Mouse (Mus musculus) intestine, postnatal 0 days (tissue): ENCODE results near the gene Syn3. TPM values are rescaled to one million over a fixed set of nuclear protein-coding genes. Genes with fewer than 3 reads are reported as not detected.

ENCODE experiments used
- ATAC-seq: fragments of 200-750 bp; cut with Nextera tagmentation; 2 replicates; pipeline ENCODE4 v1.8.0; 2017; ENCODE audit warnings: mild to moderate bottlenecking, moderate TSS enrichment, moderate library complexity
- H3K27ac ChIP-seq: fragments of 300-500 bp; sonication (generic); 2 replicates; pipeline ENCODE4 v1.5.1; 2014; ENCODE audit warnings: mild to moderate bottlenecking, low read depth, low read length, moderate library complexity
- H3K27me3 ChIP-seq: fragments of 300-500 bp; sonication (generic); replicated peaks from 2 replicates; pipeline ENCODE4 v1.6.1; 2014; ENCODE audit warnings: low read length, mixed read lengths; ENCODE audit not compliant: control insufficient read depth, insufficient read depth
- H3K36me3 ChIP-seq: fragments of 300-500 bp; sonication (generic); 2 replicates; pipeline ENCODE4 v1.6.1; 2014; ENCODE audit warnings: mild to moderate bottlenecking, moderate library complexity; ENCODE audit not compliant: control insufficient read depth, insufficient read depth
- H3K4me1 ChIP-seq: fragments of 300-500 bp; sonication (generic); replicated peaks from 2 replicates; pipeline ENCODE4 v1.6.1; 2014; ENCODE audit warnings: antibody characterized with exemption, low read length, mixed read lengths; ENCODE audit not compliant: control insufficient read depth, insufficient read depth
- H3K4me2 ChIP-seq: fragments of 300-500 bp; sonication (generic); replicated peaks from 2 replicates; pipeline ENCODE4 v1.6.1; 2014; ENCODE audit warnings: low read depth, mild to moderate bottlenecking, moderate library complexity
- H3K4me3 ChIP-seq: fragments of 300-500 bp; sonication (generic); 2 replicates; pipeline ENCODE4 v1.5.1; 2014; ENCODE audit warnings: low read depth, low read length
- H3K9ac ChIP-seq: fragments of 300-500 bp; sonication (generic); 2 replicates; pipeline ENCODE4 v1.6.1; 2014; ENCODE audit warnings: mild to moderate bottlenecking, low read depth, low read length
- H3K9me3 ChIP-seq: fragments of 300-500 bp; sonication (generic); 2 replicates; pipeline ENCODE4 v1.6.1; 2016; ENCODE audit warnings: mixed run types; ENCODE audit not compliant: control insufficient read depth
- CTCF ChIP-seq: sonication (generic); IDR thresholded peaks from 2 replicates; pipeline ENCODE4 v1.5.1; 2016; ENCODE audit warnings: low read depth, mild to moderate bottlenecking, control low read depth, antibody characterized with exemption, moderate library complexity
- WGBS: fragments of 180-500 bp; shearing (Covaris S2); extraction: QIAGEN DNeasy Blood & Tissue Kit; methylation state at CpG from one replicate; pipeline ENCODE4 v1.1.7; 2014; 5-methylcytosine and 5-hydroxymethylcytosine counted together
- polyA plus RNA-seq: library from polyadenylated mRNA; unstranded; fragments of >200 nt; fragmentation: Nextera tagmentation; extraction: Ambion mirVana; gene quantifications from 2 replicates; pipeline ENCODE4 v1.2.1, GENCODE M21; 2015

Gene Syn3
- polyA plus RNA-seq, 1 experiment from 2014 or later: 1.1 TPM

DNA sequence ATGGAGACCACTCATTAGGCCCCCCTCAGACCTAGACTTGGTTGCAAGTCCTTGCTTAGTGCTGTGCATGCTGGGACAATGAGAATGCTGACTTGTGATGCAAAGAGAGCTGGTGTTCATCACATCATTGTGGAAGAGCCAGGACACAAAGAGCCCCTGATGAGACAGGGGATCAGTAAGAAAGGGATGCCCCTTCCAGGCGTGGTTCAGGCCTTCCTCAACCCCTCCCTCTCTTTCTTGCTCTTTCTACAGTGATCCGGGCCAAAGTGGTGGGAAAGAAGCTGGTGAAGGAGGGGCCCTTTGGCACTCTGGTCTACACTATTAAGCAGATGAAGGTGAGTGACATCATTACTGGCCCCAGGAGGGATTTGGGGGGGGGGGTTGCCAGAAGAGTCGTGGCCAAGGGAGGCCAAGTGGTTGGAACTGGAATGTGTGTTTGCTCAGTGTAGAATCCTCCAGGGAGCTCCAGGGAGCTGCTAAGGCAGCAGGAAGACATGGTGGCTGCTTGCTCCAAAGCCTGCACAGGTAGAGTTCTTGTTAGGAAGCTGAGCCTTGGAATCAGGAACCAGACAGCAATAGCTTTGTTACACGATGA lies 160.5 kb downstream of the Syn3 start:
- Histone ChIP-seq H3K4me1 (peaks cover 39% of the 10 kb centered on the region), H3K27me3 (no peaks in the 10 kb centered on the region), H3K9me3 (no peaks in the 10 kb centered on the region), H3K4me2 (no peak overlapping the region), H3K9ac (no peak overlapping the region), H3K4me3 (no peak overlapping the region), H3K27ac (no peak overlapping the region), H3K36me3 (no peaks in the 10 kb centered on the region)
- 73% methylated on average over 4 of the region's 4 CpGs for WGBS
- ATAC-seq: no peak
- TF ChIP-seq CTCF: no peak

DNA sequence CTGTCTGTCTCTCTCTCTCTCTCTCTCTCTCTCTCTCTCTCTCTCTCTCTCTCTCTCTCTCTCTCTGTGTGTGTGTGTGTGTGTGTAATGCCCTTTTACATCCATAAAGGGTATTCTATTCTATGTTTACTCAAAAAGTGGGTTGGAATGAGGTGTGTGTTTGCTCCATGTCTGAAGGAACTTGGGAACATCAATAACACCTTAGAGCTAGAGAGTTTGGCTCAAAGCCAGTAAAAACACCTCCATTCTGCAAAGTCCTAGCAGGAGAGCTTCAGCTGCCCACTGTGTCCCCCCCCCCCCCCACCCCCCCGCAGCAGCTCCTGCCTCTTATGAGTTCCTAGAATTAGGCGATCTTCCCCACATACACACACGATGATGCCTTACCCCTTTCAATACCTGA lies 161.5 kb downstream of the Syn3 start:
- peaks cover 40% of the 10 kb centered on the region for H3K4me1 ChIP-seq
- no peak overlapping the region for H3K4me3 ChIP-seq
- no peaks in the 10 kb centered on the region for H3K9me3 ChIP-seq
- H3K36me3 ChIP-seq: no peaks in the 10 kb centered on the region
- 45% methylated on average over 3 of the region's 3 CpGs for WGBS
- no peak overlapping the region for H3K27ac ChIP-seq
- ATAC-seq: no peak
- no peak overlapping the region for H3K4me2 ChIP-seq
- no peak overlapping the region for H3K9ac ChIP-seq
- no peak for TF ChIP-seq CTCF
- H3K27me3 ChIP-seq: no peaks in the 10 kb centered on the region

DNA sequence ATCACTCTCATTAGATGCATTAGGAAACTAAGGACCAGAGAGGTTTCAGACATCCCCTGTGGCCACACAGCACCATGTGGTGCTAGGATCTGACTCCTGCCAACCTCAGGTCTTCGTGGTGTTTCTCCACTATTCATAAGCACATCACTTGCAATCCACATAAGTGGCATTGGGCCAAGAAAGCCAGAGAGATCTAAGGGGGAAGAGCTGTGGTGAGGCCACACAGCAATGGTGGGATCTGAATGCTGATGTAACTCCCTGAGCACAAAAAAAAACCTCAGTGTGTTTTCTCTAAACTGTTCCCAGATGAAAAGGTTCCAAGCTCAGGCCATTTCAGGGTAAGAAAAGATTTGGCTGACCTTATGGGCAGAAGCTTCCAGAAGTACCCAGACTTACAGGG lies 162.2 kb downstream of the Syn3 start:
- Histone ChIP-seq H3K4me1 (peaks cover 39% of the 10 kb centered on the region), H3K4me2 (no peak overlapping the region), H3K27me3 (no peaks in the 10 kb centered on the region), H3K36me3 (no peaks in the 10 kb centered on the region), H3K4me3 (no peak overlapping the region), H3K9ac (no peak overlapping the region), H3K27ac (no peak overlapping the region), H3K9me3 (no peaks in the 10 kb centered on the region)
- 69% methylated on average over 1 of the region's 1 CpGs for WGBS
- no peak for ATAC-seq
- no peak for TF ChIP-seq CTCF

GRCm38 (mm10) chr10:86334581-86334980 lies 164.1 kb downstream of the Syn3 start:
- Histone ChIP-seq H3K27ac (no peak overlapping the region), H3K4me2 (no peak overlapping the region), H3K36me3 (no peaks in the 10 kb centered on the region), H3K27me3 (no peaks in the 10 kb centered on the region), H3K4me1 (peaks cover 24% of the 10 kb centered on the region), H3K9ac (no peak overlapping the region), H3K9me3 (no peaks in the 10 kb centered on the region), H3K4me3 (no peak overlapping the region)
- ATAC-seq: no peak
- no peak for TF ChIP-seq CTCF
- 42% methylated on average over 8 of the region's 8 CpGs for WGBS

GRCm38 (mm10) chr10:86332942-86333341 lies 165.8 kb downstream of the Syn3 start:
- ATAC-seq: no peak
- 56% methylated on average over 3 of the region's 3 CpGs for WGBS

GRCm38 (mm10) chr10:86331681-86332281 lies 166.9 kb downstream of the Syn3 start:
- H3K9me3 ChIP-seq: no peaks in the 10 kb centered on the region
- ATAC-seq: no peak
- H3K4me1 ChIP-seq: peaks cover 18% of the 10 kb centered on the region
- H3K36me3 ChIP-seq: no peaks in the 10 kb centered on the region
- no peaks in the 10 kb centered on the region for H3K27me3 ChIP-seq
- no peak overlapping the region for H3K27ac ChIP-seq
- H3K9ac ChIP-seq: no peak overlapping the region
- no peak for TF ChIP-seq CTCF
- WGBS: 35% methylated on average over 7 of the region's 7 CpGs
- no peak overlapping the region for H3K4me2 ChIP-seq
- H3K4me3 ChIP-seq: no peak overlapping the region

More at GRCm38 (mm10) chr10:86332942-86333341, 165.8 kb downstream of the Syn3 start:
- Histone ChIP-seq H3K9ac (no peak overlapping the region), H3K36me3 (no peaks in the 10 kb centered on the region), H3K4me1 (peaks cover 18% of the 10 kb centered on the region), H3K27me3 (no peaks in the 10 kb centered on the region), H3K4me2 (no peak overlapping the region), H3K27ac (no peak overlapping the region), H3K9me3 (no peaks in the 10 kb centered on the region), H3K4me3 (no peak overlapping the region)
- no peak for TF ChIP-seq CTCF
